Mouse (Mus musculus) kidney, embryonic 16.5 days (tissue): ENCODE results near the gene Baz2b. TPM values are rescaled to one million over a fixed set of nuclear protein-coding genes. Genes with fewer than 3 reads are reported as not detected.

Experiments
- ATAC-seq: fragments of 200-750 bp; cut with Nextera tagmentation; 2 replicates; pipeline ENCODE4 v1.8.0; 2017; ENCODE audit warnings: moderate TSS enrichment; ENCODE audit not compliant: low FRiP score, low TSS enrichment
- H3K27ac ChIP-seq: fragments of 300-500 bp; sonication (generic); 2 replicates; pipeline ENCODE4 v1.5.1; 2014; ENCODE audit warnings: low read length
- H3K27me3 ChIP-seq: fragments of 300-500 bp; sonication (generic); 2 replicates; pipeline ENCODE4 v1.6.1; 2014; ENCODE audit warnings: low read length, control low read depth, mixed read lengths; ENCODE audit not compliant: insufficient read depth
- H3K36me3 ChIP-seq: fragments of 300-500 bp; sonication (generic); 2 replicates; pipeline ENCODE4 v1.6.1; 2014; ENCODE audit warnings: low read length, control low read depth, mixed read lengths; ENCODE audit not compliant: insufficient read depth
- H3K4me1 ChIP-seq: fragments of 300-500 bp; sonication (generic); 2 replicates; pipeline ENCODE4 v1.6.1; 2014; ENCODE audit warnings: low read length, control low read depth, mixed read lengths; ENCODE audit not compliant: insufficient read depth
- H3K4me2 ChIP-seq: fragments of 300-500 bp; sonication (generic); replicated peaks from 2 replicates; pipeline ENCODE4 v1.6.1; 2014; ENCODE audit warnings: low read depth, low read length
- H3K4me3 ChIP-seq: fragments of 300-500 bp; sonication (generic); 2 replicates; pipeline ENCODE4 v1.5.1; 2014; ENCODE audit warnings: mild to moderate bottlenecking, low read length
- H3K9ac ChIP-seq: fragments of 300-500 bp; sonication (generic); replicated peaks from 2 replicates; pipeline ENCODE4 v1.6.1; 2014; ENCODE audit warnings: low read length
- H3K9me3 ChIP-seq: fragments of 300-500 bp; sonication (generic); 2 replicates; pipeline ENCODE4 v1.6.1; 2016; ENCODE audit warnings: low read length, control low read depth
- WGBS: fragments of 180-500 bp; shearing (Covaris S2); extraction: QIAGEN DNeasy Blood & Tissue Kit; methylation state at CpG from one replicate; pipeline ENCODE4 v1.1.7; 2014; 5-methylcytosine and 5-hydroxymethylcytosine counted together
- polyA plus RNA-seq: library from polyadenylated mRNA; unstranded; fragments of >200 nt; fragmentation: Nextera tagmentation; extraction: Ambion mirVana; gene quantifications from 2 replicates; pipeline ENCODE4 v1.2.1, GENCODE M21; 2015

Gene Baz2b
- polyA plus RNA-seq, 1 experiment from 2014 or later = 51.1 TPM

DNA sequence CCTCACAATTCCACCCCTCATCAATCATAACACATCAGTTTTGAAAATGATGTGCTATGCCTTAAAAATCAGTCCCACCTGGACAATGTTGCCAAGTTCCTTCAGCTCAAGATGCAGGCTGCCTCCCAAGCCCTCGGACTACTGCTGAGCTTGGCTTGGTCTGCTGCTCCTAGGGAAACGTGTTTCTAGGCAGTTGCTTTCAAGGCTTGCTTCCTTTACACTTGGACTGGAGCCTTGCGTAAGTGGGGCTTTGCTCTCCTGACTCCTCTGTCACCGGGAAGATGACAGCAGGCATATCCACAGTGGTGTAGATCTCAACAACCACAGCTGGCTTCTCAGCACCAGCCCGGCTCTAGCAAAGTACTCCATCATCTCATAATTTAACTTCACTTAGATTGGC lies 138.7 kb downstream of the Baz2b start:
- peaks cover 9% of the 10 kb centered on the region; the same call in 1 of the 2 replicates for H3K4me1 ChIP-seq
- ATAC-seq = no peak
- H3K27ac ChIP-seq = no peak overlapping the region
- H3K9me3 ChIP-seq = no peaks in the 10 kb centered on the region
- no peak overlapping the region for H3K4me2 ChIP-seq
- WGBS = 79% methylated on average over 5 of the region's 5 CpGs
- H3K9ac ChIP-seq = no peak overlapping the region
- H3K4me3 ChIP-seq = no peak overlapping the region
- H3K27me3 ChIP-seq = no peaks in the 10 kb centered on the region
- H3K36me3 ChIP-seq = 0 out of 2 replicates have a peak, but pooled peaks cover 3% of the 10 kb centered on the region

DNA sequence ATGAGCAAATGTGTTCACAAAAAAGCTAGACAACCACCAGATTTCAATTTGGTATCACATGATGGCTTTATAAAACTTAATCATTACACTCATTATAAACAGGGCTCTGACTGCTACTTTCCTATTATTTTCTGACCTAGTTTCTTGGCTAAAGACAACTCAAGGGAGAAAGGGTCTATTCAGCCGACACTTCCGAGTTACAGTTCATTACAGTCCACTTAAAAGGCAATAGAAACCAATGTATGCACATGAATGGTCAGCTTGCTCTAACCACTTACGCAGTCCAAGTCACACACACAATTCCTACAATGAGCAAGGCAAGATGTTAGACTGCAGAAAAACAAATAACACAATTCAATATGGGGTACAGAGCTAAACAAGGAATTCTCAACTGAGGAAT lies 141.2 kb downstream of the Baz2b start:
- Histone ChIP-seq H3K4me3 (no peak overlapping the region), H3K4me2 (no peak overlapping the region), H3K27me3 (no peaks in the 10 kb centered on the region), H3K9ac (no peak overlapping the region), H3K9me3 (no peaks in the 10 kb centered on the region), H3K27ac (no peak overlapping the region), H3K36me3 (peaks cover 13% of the 10 kb centered on the region), H3K4me1 (peaks cover 9% of the 10 kb centered on the region; the same call in 1 of the 2 replicates)
- 83% methylated on average over 3 of the region's 3 CpGs for WGBS
- no peak for ATAC-seq

DNA sequence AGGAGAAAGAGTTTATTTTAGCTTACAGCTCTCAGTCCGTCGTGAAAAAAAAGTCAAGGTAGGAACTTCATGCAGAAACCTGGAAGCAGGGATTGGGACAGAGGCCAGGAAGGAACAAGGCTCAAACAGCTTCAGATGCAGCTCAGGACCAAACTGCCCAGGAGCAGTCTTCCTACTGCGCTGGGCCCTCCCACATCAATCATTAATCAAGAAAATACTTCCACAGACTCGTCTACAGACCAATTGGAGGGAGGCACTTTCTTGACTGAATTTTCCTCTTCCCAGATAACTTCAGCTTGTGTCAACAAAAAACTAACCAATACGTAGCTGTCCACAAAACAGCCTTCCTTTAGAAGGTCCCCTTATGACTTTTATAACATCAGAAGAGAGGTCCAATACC lies 144.2 kb downstream of the Baz2b start:
- 77% methylated on average over 5 of the region's 5 CpGs for WGBS
- H3K4me3 ChIP-seq = no peak overlapping the region
- H3K27me3 ChIP-seq = no peaks in the 10 kb centered on the region
- no peak overlapping the region for H3K27ac ChIP-seq
- H3K9me3 ChIP-seq = no peaks in the 10 kb centered on the region
- H3K4me1 ChIP-seq = 0 out of 2 replicates have a peak, but pooled peaks cover 3% of the 10 kb centered on the region
- H3K4me2 ChIP-seq = no peak overlapping the region
- ATAC-seq = no peak; the same call in 1 of the 2 replicates
- peaks cover 17% of the 10 kb centered on the region for H3K36me3 ChIP-seq
- H3K9ac ChIP-seq = no peak overlapping the region

DNA sequence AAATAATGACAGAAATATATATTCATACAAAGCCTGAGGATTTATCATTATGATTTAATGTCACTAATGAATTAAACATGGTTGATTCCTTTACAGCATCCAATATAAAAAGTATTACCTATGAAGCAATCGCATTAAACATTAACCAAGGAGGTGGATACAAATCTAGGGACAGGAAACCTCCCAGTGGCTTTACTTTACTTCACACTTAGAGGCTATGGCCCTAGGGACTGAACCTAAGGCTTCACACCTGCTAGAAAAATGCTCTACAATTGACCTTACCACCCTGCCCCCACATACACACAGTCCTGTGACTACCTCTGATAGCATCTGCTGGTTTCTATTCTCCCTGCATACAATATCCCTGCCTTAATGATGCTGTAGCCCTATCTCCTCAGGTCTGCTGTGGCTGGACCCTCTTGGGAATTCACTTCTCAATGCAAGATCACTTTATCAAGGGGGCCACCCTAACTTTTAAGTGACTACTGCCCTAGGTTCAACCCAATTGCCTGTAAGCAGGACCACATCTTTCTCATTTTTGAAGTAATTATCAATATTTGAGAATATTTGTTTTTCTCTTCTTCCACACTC lies 149.4 kb downstream of the Baz2b start:
- Histone ChIP-seq H3K27ac (no peak overlapping the region), H3K9me3 (no peaks in the 10 kb centered on the region), H3K4me1 (no peaks in the 10 kb centered on the region), H3K27me3 (no peaks in the 10 kb centered on the region), H3K4me3 (no peak overlapping the region), H3K36me3 (peaks cover 13% of the 10 kb centered on the region), H3K4me2 (no peak overlapping the region), H3K9ac (no peak overlapping the region)
- no peak for ATAC-seq
- 98% methylated on average over 1 of the region's 1 CpGs for WGBS

DNA sequence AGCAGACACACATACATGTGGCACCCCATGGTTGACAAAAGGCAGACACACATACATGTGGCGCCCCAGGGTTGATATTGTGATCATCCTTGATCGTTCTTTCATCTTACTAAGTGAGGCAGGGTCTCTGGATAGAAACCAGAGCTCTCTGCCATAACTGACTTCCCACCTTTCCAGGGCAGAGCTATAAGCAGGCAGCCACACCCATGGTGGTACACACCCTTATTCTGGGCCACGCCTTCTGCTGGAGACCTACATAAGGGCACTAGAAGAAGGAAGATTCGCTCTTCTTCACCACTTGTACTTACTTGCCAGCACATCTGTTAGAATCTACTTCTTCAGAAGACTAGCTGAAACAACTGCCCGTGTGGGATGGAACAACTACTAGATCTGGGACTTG lies 150.3 kb downstream of the Baz2b start:
- H3K4me1 ChIP-seq = no peaks in the 10 kb centered on the region
- H3K27ac ChIP-seq = no peak overlapping the region
- H3K4me3 ChIP-seq = no peak overlapping the region
- H3K36me3 ChIP-seq = peaks cover 5% of the 10 kb centered on the region; the same call in 1 of the 2 replicates
- H3K9ac ChIP-seq = no peak overlapping the region
- no peaks in the 10 kb centered on the region for H3K27me3 ChIP-seq
- WGBS = 93% methylated on average over 5 of the region's 5 CpGs
- no peak for ATAC-seq
- H3K4me2 ChIP-seq = no peak overlapping the region
- no peaks in the 10 kb centered on the region for H3K9me3 ChIP-seq

DNA sequence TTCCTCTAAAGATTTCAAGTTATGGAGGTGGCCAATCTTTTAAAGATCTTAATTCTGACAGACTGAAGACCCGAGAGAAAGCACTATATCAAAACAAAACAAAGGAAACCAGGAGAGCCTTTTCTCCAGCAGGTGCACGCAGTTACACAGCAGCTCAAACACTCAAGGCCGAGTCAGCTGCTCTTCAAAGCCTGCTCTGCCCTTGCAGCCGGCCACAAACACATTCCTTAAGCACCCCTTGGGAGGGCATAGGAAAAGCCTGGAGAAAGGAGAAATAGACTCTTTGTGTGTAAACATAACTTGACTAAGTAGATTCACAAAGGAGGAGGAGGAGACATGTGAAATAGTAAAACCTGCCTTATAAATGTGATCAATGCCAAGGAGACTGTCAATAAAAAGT lies 153.6 kb downstream of the Baz2b start:
- Histone ChIP-seq H3K36me3 (no peaks in the 10 kb centered on the region), H3K9ac (no peak overlapping the region), H3K27me3 (no peaks in the 10 kb centered on the region), H3K27ac (no peak overlapping the region), H3K4me1 (no peaks in the 10 kb centered on the region; the same call in 1 of the 2 replicates), H3K4me2 (no peak overlapping the region), H3K4me3 (no peak overlapping the region), H3K9me3 (no peaks in the 10 kb centered on the region)
- WGBS = 40% methylated on average over 4 of the region's 4 CpGs
- ATAC-seq = no peak

DNA sequence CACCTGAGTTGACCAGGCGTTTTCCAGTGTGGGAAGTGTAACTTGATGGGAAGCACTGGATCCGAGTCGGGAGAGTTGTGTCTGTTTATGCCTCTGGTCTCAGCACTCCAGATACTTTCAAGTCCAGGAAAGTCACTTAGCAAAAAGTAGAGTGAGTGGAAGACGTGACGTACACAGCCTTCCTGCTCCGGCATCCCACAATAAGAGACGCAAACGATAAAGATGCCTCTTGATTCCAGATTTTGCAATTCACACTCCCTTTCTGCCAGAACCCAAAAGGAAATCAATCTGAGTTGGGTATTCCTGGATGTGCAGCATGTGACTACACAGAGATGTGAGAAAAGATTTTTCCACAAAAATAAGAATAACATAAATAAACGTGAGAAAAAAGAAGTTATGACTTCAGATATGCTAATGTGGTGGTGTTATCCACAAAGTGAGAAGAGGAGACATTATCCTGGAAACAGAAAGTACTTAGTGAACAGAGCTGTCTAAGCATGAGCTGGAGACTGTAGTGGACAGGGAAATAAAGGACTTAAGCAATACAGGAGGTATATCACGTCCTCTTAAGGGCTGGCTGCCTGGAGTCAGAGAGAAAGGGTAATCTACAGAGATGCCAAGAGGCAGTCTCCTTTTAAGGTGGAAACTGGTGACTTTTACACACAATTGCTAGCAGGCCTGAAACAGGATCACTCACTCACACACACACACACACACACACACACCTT lies 154.7 kb downstream of the Baz2b start:
- 81% methylated on average over 10 of the region's 10 CpGs for WGBS
- Histone ChIP-seq H3K4me1 (peaks cover 8% of the 10 kb centered on the region; the same call in 1 of the 2 replicates), H3K27ac (no peak overlapping the region), H3K36me3 (no peaks in the 10 kb centered on the region), H3K4me2 (no peak overlapping the region), H3K27me3 (no peaks in the 10 kb centered on the region), H3K9ac (no peak overlapping the region), H3K9me3 (no peaks in the 10 kb centered on the region), H3K4me3 (no peak overlapping the region)
- no peak for ATAC-seq

DNA sequence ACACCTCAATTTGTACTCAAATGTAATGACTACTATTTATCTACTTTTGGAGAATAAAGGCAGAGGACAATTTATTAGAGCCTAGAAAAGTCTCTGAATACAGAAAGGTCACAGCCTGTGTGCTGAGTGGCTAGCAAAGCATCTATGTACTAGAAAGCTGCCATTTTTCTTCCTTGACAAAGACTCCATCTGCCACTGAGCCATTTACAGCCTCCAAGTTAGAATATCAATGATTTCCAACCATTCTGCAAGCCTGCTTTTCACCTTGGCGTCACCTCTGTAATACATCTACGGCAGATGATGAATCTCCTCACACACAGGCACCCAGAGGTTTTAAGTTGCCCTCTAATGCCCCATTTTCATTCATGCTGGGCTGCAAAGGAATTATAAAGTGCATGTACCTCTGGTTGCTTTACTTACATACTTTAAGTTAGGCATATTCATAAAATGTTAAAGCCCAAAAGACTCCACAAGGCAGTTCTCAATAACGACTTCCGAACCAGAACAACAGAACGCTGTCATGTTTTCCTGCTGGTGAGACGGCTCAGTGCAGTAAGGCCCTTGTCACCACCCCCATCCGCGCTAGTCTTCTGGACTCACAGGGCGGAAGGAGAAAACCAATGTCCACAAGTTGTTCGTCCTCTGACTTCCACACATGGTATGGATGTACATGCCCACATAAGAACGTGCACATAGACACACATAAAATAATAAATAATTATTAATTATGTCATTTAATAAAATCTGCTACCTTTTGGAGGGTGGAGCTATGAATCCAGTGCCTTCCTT lies 156.2 kb downstream of the Baz2b start:
- Histone ChIP-seq H3K36me3 (no peaks in the 10 kb centered on the region), H3K9ac (no peak overlapping the region), H3K4me2 (no peak overlapping the region), H3K27me3 (no peaks in the 10 kb centered on the region), H3K4me3 (no peak overlapping the region), H3K27ac (no peak overlapping the region), H3K4me1 (peaks cover 8% of the 10 kb centered on the region; the same call in 1 of the 2 replicates), H3K9me3 (no peaks in the 10 kb centered on the region)
- 73% methylated on average over 11 of the region's 11 CpGs for WGBS
- ATAC-seq = no peak

DNA sequence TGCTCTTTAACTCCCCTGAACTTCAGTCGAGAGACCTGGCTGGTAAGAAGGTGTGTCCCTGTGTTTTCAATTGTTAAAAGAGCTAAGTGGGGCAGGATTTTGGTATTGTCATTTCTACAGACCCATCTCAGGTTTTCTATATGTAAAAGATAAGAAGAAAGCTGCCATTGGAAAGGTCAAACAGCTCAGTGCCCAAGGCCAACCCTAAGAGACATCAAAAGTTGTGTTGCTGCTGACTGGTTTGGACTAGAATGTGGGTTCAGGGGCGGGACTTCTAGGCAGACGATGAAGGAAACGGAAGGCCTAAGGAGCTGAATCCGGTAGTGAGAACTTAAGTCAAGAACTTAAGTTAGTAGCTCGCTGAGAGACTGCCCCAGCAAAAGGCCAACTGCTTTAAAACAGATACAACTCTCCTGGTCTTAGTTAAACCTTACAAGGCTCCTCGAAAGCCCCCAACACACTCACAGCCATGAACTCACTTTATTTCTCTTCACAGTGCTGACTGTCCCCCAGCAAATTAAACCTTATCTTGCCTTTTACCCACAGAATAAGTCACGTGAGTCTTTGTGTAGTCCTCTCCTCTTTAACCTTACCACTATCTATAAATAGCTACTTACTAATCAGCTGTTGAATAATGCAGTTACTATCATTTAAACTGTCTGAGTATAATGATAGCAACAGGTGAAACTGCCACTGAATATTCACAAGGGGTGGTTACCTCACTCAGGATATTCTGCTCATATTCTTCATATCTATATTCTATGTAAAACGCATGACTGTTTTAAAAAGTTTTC lies 158.8 kb downstream of the Baz2b start:
- Histone ChIP-seq H3K4me3 (no peak overlapping the region), H3K9me3 (no peaks in the 10 kb centered on the region), H3K27me3 (no peaks in the 10 kb centered on the region), H3K36me3 (no peaks in the 10 kb centered on the region), H3K27ac (no peak overlapping the region), H3K9ac (no peak overlapping the region), H3K4me2 (no peak overlapping the region), H3K4me1 (peaks cover 8% of the 10 kb centered on the region; the same call in 1 of the 2 replicates)
- 80% methylated on average over 9 of the region's 9 CpGs for WGBS
- ATAC-seq = no peak
